Mouse (Mus musculus) CD4-positive helper T cell, adult 2 months (primary cell): ENCODE measurements around the gene Stat3.

ENCODE experiments used
- DNase-seq: peaks from one replicate; pipeline ENCODE4 v3.0.0-alpha.2; 2012; ENCODE audit warnings: low read depth, missing footprints, low spot score

Stat3 gene

DNA sequence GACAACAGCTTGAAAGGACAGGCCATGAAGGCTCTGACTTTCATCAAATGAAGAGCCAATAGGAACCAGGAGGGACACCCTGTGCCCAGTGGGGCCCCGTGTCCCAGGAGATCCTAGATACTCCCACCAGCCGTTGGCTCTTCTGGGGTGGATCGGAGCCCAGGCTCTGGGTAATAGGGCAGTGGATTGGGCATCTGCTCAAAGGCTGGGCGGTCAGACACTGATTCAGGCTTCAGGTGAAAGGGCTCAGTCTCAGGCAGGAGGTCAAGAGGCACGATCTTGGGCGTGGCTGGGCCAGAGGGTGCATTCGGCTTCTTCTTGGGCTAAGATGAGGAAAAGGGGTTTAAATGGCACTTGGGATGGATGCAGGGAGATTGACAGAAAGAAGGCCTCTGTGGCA is 24.8 kb upstream of the Stat3 start:
- no peak for DNase-seq

DNA sequence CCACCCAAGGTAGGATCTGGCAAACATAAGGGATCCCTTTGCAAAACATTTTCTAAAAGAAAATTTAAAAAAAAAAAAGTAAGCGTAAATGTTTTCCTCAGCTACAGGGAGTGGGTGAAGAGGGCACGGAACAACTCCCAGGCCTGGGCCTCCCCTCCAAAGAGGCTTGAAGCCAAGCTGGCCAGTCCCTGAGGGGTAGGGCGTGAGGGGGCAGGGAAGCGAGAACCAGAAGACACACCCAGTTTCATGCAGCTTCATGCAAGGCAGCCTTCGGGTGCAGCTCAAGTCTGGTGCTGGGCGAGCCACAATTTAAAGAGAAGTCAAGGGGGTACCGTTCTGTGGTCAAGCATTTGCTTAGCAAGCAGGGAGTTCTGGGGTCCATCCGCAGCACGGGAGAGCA is 24.3 kb upstream of the Stat3 start:
- DNase-seq: no peak

DNA sequence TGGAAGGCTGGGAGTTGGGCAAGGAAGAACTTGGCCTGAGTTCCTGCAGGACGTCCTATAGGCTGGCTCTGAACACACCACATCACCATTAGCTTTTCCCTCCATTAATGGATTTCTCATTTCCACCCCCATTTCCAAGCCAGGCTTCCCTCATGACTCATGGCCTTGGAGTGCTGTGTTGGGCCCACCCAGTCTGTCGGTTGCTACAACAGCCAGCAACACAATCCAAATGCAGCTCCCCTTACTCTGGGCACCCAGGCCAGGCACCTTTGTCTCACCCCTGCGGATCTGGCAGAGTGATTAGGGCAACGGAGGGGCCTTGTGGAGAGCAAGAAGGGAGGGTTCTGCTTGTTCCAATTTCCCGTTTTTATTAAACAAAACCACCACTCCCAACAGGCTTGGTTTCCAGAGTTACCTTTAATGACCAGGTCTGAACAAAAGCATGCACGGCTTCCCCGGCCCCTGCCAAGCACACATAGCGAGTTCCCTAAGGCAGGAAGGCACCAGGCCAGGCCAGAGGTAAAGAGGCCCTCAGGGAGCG is 23.1 kb upstream of the Stat3 start:
- no peak for DNase-seq

DNA sequence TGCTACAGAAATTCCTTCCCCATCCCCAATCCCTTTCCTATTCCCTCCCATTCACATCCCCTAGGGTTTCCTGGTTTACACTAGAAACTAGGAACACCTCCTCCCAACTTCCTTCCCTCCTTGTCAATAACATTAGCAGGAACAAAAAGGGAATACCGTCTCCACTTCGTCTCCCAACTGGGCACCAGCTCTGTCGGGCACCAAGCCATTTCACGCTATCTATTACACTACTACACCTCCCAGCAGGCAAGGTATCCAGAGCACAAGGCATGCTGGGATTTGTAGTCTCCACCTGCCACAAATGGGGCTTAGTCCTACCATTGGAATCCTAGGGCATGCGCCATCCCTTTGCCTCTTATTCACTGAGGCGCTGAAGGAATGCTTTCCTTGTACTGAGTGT is 21.2 kb upstream of the Stat3 start:
- DNase-seq: no peak

DNA sequence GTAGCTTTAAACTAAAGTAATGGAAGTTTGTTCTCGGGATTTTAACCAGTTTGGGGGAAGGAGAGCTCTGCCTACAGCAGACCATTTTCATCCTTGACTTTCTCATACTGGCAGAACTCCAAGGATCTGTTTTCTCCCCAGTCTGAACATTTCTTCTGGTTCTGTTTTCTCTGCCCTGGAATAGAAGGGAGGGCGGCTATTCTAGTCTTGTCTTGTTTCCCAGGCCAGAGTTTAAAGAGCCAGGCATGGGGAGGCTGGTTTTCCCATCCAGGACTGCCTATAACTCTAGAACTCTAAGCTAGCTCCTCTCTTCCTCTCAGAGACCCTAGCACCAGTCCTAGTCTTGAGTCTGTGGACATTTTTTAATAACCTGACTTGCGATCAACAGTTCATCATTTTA is 20.5 kb upstream of the Stat3 start:
- DNase-seq: no peak

DNA sequence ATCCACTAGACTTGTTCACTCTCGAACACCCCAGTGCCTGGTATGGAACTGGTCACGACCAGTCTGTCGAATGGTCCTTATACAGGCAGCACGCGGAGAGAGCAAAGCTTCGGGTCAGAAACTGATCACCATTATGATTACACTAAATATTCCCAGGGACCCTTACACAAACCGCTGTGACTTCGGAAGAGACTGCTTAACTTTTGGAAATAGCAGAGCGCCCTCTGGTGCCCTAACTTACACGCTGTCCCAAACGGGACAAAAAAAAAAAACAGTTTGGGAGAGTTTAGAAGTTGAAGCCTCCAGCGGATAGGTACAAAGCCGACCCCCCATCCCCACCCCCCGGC is 20.1 kb upstream of the Stat3 start:
- DNase-seq: peak; percentile 71

DNA sequence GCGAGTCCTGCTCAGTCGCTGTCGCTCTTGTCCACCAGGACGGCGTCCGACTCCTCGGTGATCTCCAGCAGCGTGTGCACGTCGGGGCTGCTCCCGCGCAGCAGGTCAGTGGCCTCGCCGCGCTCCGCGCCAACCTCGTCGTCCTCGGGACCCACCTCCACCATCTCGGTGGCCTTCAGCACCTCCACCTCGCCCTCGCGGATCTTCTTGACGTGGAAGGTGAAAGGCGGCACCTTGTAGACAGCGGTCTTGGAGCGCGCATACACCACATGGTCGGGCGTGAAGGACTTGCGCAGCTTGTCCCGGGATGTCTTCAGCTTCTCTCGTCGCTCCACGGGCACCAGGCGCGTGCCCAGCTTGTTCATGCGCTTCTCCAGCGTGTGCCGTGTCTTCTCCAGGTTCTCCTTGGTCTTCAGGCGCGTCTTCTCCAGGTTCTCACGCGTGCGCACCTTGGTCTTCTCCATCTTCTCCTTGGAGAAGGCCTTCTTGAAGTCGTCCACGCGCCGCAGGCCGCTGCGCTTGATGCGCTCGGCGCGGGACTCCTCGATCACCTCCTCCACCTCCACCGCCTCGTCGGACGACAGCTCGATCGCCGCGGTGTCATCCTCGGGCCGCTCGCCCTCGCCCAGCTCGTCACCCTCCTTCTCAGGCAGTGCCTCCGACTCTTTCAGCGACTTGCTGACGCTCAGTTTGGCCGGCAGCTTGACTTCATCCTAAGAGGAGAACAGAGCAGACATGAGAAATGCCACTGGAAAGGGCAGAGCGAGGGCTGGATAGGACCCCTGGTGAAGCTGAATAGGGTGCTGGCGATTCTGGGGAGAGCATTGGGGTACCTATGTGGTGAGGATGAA is 19.5 kb upstream of the Stat3 start:
- peak; percentile 20 for DNase-seq

DNA sequence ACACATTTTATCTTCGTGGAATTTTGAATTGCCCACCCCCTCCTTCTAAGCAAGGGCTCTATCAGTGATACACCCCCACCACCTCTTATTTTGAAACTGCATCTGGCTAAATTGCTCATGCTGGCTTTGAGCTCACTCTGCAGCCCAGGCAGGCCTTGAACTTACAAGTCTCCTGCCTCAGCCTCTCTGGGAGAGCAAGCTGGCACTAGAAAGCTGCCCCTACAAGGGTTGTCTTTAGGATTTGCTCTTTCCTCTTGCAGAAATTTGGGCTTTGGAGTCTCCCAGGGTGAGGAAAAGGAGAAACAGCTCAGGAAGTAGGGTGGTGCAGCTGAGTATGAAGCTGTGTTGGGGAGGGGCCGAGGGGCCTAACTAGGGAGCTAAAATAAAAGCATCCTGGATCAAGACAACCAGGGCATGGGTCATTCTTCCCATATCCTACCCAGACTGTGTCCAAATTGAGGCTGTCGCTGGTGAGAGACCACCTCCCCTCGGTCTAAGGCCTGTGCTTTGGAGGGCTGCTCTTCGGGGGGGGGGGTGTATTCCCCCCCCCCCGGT is 18.7 kb upstream of the Stat3 start:
- DNase-seq: no peak

DNA sequence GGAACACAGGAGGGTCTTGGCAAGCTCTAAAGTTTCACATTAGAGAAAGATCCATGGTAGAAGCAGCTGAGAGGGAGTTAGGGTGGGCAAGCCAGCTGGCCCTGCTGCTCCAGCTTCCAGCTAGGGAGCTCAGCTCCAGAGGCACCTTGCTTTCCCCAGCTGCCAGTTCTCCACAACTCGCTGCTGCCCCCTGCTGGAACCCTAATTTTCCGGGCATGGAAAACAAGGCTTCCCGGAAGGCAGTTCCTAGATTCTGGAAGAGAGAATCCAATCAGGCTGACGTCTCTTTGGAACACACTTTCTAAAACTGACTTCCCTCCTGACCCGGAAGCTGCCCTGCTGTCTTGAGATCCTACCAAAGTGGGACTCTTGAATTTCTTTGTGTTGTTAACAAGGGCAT is 17.9 kb upstream of the Stat3 start:
- DNase-seq: peak; percentile 56

DNA sequence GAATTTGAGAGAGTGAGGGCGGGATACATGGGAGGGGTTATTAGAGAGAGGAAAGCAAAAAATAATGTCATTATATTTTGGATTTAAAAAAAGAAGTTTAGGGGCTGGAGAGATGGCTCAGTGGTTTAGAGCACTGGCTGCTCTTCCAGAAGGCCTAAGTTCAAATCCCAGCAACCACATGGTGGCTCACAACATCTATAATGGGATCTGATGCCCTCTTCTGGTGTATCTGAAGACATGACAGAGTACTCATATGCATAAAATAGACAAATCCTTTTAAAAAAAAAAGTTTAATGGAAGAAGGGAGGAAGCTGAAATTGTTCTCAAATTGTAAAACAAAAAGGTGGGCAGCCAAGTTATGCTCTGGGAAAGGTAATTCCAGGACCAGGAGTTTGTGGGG is 10.2 kb upstream of the Stat3 start:
- DNase-seq: no peak

DNA sequence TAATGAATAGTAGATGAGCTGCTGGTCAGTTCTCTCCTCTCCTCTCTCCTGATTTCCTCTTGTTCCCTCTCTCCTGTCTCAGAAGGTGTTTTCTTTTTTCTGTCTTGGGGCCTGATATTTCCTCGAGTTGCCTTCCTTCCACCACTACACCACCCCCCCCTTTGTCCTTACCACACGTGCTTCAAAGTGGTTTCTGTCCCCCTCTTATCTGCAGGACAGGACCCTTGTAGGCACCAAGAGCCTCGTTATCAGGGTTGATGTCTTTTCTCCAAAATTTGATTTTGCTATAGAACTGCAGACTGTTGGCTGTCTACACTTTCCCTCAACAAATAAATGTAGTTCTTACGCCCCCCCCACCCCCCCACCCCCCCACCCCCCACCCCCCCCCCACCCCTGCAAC is 9.0 kb upstream of the Stat3 start:
- no peak for DNase-seq

DNA sequence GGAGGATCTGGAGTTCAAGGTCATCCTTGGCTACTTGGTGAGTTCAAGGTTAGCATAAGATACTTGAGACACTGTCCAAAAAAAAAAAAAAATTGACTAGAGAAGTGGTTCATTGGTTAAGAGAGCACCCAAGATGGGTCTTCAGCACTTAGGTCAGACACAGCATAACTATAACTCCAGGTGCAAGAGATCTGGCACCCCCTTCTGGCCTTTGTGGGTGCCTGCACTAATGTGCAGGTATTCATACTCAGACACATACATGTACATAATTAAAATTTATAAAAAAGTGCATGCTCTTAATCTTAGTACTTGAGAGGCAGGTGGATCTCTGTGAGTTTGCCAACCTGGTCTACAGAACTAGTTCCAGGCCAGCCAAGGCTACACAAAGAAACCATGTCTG is 8.2 kb upstream of the Stat3 start:
- DNase-seq: peak; percentile 63

DNA sequence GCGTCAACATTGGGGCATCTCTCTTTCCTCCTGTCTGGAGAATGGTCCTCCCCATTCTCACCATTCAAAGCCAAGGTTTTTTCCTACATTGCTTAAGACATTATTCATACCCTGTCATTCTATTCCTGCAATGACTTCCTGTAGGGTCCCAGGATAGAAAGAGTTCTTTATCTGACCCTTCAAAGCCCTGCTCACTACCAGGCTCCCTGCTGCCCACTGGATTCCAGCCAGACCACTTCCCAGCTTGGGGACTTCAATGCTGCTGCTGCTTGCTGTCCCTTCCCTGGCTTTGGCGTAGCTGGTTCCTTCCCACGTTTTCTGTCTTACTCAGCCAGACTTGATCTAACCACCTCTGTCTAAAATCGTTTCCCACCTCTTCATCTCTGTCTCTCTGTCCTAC is 7.5 kb upstream of the Stat3 start:
- no peak for DNase-seq

DNA sequence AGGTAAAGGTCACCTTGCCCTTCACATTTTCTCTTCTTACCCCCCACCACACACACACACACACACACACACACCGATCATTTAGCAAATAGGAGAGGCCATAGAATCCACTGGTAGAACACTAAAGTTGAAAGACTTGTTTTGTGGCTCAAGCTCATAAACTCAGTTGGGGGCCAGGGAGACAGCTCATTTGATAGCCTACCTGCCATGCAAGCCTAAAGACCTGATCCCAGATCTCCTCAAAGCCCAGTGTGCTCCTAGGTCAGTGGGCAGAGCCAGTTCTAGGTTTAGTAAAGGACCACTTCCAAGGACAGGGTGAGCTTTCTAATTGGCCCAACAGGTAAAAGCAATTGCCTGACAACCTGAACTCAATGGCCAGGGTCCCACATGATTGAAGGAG is 3.0 kb upstream of the Stat3 start:
- DNase-seq: no peak

DNA sequence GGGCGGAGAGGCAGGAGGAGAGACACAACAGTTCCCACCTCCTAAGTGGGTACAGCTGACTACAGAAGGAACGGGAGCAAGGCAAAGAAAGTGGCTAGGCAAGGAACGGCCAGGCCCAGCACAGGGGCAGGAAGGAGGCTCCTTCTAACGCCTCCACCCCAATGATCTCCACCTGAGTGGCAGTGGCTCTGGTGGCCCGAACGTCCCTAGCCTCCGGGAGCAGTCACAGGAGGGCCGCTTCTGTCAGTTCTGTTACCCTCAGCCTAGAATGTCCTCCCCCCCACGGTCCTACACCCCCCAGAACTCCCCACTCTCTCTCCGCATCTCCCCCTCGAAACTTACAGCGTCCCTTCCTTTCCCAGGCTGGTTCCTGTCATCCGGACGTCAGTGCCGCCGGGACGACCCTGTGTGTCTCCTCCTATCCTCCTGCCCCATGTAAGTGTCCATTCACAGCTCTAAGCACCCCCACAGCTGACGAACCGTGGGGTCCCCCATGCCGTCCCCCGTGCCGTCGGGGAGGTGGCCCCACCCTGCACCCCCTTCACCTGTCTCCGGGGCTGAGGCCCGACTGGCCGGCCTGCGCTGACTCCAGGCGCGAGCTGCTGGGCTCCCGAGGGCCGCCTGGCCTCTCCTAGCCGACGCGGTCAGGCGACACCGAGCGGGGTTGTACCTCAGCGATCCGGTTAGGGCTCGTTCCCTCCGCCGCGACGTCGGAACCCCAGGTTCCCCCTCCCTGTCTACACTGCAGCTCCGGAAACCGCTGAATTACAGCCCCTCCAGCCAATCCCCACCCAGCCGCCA is 429 bp downstream of the Stat3 start:
- no peak for DNase-seq

DNA sequence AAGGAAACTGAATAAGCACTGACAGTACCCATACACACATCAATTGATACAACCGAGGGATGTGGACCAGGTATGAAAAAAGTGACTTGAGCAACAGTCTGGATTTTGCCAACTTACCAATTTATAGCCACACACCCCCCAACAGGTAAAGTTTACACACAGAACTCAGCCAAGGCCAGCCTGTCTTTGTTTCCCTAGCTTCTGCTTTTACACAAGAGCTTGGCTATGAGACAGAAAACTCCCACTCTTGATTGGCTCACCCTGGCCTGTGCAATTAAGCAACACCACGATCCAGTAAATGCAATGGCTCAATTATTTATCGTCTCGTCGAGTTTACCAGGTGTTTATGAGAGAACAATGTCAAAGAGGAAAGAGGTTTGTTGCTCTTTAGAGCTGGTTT is 1.2 kb downstream of the Stat3 start:
- peak; percentile 45 for DNase-seq

DNA sequence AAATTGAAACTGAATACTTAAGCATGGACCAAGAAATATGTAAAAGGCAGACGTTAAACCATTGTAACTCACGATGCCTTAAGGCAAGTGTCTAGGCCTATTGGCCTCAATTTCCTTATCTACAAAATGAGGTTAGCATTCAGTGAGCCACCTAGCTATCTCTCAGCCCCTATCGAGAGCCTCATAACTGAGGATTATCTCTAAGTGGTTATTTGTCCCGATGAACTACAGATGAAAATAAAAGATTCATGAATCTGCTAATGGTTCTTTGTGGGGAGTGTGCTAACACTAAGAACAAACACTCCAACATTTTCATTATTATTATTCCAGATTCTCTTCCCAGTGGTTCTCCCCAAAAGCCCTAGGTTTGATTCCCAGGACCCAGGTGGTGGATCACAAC is 2.0 kb downstream of the Stat3 start:
- peak; percentile 31 for DNase-seq

DNA sequence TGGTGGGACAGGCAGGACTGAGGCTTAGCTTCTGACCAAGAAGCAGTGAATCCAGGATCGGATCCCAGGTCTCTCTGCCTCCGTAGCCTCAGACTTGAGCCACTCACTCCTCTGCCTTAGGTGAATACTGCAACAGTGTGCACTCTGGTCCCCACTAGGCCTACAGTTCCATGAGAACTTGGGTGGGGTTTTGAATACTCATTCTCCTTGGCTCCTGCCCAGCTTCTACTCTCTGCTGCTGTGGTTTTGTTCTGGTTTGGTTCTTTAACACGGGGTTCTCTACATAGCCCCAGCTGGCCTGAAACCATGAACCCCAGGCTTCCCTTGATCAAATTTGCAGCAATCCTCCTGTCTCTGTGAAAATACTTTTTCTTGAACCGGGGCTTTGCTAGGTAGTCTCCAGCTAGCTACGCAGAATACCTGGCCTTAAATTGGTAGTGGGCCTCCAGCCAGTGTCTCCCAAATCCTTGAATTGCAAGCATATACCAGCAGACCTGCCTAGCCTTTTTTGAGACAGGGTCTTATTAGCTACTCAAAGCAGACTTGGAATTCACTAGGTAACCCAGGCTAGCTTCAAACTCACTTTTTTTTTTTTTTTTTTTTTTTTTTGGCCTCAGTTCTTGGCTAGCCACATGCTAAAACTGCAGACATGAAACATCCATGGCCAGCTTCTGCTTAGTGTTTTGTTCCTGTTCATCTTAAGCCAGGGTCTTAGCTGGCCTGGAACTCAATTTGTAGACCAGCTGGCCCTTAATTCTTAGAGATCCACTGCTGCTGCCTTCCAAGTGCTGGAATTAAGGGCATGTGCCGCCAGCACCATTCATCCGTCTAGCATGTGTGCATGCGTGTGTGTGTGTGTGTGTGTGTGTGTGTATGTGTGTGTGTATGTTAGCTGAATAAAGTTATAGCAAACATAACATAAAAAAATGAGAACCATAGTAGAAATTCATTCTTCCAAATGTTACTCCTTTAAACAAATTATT is 3.7 kb downstream of the Stat3 start:
- DNase-seq: peak; percentile 28

DNA sequence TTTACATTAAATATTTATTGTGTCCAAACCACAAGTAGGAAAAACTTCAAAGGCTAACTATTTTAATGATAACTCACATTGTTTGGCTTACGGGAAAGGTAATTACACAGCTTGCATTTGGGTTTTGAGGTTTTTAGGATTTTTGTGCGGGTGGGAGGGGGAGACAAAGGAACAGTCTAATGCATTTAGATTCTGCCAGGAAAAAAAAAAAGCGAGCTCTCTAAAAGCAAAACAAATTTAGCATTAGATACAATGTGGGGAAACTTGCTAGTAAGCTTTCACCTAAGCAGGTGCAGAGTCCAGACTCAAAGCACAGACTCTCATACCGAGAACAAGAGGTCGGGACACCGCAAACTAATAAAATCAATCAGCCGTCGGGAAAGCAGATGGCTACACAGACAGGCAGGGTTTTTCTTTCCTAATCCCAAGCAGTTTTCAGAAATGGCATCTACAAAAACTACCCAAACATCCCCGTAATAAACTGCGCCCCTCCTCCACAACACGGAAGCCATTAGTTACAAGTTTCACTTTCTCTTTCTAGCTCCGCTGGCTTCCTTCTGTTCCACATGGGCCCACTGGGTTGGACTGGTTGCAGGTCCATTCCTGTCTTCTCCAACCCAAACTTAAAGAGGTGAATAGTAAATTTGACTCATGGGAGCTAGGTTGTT is 8.0 kb downstream of the Stat3 start:
- peak; percentile 86 for DNase-seq

DNA sequence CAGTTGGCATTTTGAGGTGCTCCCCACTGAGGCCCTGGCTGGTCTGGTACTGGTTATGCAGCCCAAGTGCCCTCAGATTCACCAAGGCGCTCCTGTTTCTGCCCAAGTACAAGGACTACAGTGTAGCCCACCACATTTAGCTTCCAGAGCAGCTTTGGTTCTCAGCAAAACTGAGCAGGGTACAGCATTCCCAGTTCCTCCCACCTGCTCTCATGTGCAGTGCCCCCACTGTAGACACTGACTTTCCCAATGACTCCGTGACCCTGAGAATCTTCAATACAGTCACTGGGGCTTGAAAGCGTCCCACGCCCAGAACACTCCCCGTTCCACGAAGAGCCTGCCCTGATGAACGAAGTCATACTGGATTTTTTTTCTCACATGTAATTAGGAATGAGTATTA is 8.7 kb downstream of the Stat3 start:
- DNase-seq: no peak

DNA sequence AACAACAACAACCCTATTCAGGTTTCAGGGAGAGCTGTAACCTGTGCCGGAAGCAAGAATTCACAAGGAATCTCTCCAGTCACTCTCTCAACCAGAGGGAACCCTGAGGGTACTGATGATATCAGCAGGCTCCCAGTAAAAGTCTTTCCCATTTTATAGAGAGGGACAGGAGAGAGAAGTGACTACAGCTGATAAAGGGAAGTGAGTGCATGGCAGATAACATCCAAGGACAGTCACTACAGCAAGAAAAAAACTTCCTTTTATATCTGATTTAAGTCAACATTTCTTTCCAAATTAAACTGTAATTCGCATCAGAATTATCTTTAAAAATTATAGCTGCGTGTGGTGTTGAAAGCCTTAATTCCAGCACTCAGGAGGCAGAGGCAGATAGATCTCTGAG is 12.0 kb downstream of the Stat3 start:
- DNase-seq: no peak
